Mouse (Mus musculus) cerebellum, adult (tissue): ENCODE measurements around the gene Lin7b.
A peak's percentile ranks its signal among the peaks of the same experiment; 100 is the strongest.
"Not testable (repeated sequence)": the region's sequence is repeated elsewhere in the genome, so short reads cannot be mapped to it uniquely, and the experiment has no call there.

Source experiments
- ATAC-seq: cut with Nextera tagmentation; 2 replicates; pipeline ENCODE4 v1.9.2; 2017; ENCODE audit warnings: mild to moderate bottlenecking, moderate library complexity, mixed read lengths; ENCODE audit not compliant: insufficient number of reproducible peaks, low FRiP score, low TSS enrichment

Gene Lin7b

DNA sequence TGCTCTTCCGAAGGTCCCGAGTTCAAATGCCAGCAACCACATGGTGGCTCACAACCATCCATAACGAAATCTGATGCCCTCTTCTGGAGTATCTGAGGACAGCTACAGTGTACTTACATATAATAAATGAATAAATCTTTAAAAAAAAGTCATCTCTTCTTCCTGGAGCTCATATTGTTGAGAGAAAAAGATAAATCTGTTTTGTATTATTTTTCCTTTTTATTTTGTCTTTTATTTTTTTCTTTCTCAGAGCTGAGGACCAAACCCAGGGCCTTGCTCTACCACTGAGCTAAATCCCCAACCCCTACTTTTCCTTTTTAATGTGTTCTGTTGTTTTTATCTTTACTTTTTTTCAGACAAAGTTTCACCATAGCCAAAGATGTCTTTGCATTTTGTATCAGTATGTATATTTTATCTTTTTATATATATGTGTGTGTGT lies 26.0 kb upstream of the Lin7b start:
- not testable (repeated sequence) for ATAC-seq

GRCm38 (mm10) chr7:45395578-45396336 lies 25.4 kb upstream of the Lin7b start, which contains the start of gene Snrnp70:
Gene Snrnp70 (minus strand): TSS chr7:45395742.
- peak; percentile 99 for ATAC-seq

DNA sequence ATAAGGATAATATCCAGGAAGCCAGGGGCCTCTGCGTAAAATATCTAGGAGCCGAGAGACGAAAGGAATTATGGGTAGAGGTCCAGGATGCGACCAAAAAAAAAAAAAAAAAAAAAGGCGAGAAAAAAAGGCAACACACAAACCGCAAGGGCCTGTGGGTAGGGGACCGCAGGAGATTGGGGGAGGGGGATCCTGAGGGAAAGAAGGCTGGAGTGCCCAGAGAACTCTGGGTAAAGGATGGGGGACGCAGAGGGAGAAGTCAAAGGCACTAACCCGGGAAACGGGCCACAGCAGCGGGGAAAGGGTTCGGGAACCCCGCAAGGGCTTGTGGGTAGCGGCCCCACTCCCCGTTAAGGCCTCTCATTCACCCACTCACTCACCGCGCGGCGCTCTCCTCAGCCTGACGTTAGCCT lies 24.8 kb upstream of the Lin7b start:
- ATAC-seq, result peak; percentile 61; the same call in 1 of the 2 replicates

GRCm38 (mm10) chr7:45386077-45386476 lies 15.7 kb upstream of the Lin7b start:
- no peak for ATAC-seq

DNA sequence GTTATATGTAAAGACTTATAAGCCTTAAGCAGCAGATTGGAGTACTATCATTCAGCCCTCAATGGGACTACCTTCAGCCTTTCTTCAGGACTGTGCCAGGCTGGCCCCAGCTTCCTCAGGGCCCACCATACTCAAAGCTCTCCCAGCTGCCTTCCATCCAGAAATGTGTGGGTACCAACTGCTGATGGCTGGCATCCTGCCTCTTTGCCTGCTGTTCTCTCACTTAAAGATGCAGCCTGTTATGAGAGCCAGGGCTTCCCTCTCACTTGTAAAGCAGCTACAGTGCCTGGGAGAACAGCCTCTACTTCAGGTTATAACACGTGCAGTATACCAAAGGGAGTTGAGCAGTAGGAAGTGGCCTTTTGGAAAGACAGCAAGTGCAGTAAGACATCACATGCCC lies 5.7 kb upstream of the Lin7b start:
- no peak for ATAC-seq

DNA sequence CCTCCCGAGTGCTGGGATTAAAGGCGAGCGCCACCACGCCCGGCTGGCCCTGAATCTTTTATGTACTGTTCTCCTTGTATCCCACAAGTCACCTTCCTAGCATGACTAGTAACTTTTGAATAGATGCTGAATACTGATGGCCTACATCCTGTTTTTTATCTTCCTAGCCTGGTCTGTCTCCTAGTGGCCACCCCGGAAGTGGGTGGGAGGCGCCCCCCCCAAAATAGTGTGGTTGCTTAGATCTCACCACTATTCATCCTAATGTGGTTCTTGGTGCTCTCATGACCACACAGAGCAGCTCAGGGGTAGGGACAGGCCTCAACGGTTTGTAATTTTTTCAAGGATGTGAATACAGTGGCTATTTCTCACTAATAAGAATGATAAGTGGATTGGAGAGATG lies 4.2 kb upstream of the Lin7b start:
- no peak for ATAC-seq

GRCm38 (mm10) chr7:45372371-45372770 lies 2.0 kb upstream of the Lin7b start:
- no peak for ATAC-seq

- ATAC-seq, result no peak
Measured at GRCm38 (mm10) chr7:45369836-45370474, 428 bp downstream of the Lin7b start.

DNA sequence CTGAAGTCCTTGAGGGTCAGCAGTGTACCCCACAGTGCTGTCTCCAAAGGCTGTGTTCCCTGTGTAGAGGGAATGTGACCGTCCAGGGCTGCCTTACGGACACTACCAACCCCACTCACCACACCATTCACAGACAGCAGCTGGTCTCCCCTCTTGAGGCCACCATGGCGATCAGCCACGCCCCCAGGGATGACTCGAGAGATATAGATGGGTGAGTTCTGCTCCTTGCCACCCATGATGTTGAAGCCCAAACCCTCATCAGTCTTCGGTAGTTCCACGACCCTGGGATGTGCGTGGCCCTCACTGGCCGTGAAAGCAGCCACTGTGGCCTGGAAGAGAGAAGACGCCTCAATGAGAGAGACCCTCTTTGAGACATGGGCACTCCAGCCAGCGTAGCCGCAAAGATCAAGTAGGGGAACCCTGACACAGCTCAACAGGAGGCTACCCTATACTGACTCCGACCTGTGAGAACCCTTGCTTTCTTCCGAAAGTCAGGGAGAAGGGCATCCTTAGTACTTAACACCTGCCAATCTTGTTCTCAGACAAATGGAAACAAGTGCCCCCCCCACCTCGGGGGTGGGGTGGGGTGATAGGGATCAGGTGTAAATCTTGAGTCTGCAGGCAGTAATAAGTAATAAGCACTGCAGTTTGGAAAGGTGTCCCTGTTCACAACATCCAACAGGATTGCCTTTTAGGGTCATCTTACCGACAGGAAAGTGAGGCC lies 1.2 kb downstream of the Lin7b start:
- ATAC-seq, result no peak

DNA sequence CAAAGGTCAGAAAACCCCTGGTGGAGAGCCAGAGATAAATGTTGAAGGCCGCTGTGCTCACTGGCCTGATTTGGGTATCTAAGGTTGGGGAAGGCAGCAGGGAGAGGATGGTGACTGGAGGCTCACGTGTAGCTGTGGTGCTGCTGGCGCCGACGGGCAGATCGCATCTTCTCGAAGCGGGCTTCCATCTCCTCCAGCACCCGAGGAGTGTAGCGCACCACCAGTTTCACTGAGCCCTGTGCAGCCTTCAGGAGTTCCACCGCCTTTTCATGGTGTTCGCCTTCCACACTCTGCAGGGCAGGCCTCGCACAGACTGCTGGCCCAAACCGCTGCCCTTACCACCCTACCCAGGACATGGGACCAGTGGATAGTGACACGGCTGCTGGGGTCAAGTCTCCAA lies 2.2 kb downstream of the Lin7b start:
- ATAC-seq, result no peak

DNA sequence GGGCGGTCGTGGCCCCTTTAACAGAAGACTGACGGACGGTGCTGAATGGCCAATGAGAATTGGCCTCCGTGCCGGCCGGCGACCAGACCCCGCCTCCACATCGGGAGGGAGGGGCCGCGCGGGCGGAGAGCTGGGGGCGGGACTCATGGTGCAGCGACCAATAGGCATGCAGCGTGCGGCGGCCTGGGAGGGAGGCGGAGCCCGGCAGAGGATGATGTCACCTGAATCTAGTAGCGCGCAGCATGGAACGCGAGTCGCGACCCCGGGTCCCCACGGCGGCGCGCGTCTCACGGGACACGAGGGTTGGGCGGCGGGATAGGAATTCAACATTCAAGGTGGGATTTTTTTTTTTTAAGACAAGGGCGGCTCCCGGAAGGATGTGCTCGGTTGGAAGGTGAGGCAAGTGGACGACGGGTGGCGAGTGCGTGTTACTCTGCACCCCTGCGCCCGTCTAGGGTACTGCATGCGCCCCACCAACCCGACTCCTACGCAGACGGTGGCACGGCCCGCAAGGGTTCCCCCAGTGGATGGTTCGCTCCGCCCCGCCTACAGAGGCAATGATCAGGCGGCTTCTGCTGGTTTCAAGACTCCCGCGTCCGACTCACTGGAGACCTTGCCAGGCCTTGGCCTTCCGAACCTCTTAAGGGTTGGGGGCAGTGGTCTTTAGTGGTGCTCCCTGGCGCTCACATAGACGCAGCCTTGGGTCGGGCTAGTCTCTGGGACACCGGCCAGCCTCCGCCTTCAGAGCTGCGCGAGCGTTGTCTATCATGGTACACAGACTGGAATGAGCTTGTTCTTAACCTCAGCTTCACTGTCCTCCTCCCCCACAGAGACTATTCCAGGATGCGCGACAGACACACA lies 3.1 kb downstream of the Lin7b start:
- ATAC-seq, result peak; percentile 77

GRCm38 (mm10) chr7:45366652-45367019 lies 3.7 kb downstream of the Lin7b start, which contains the start of gene Ppfia3:
Gene Ppfia3 (minus strand): TSS chr7:45367019.
- no peak for ATAC-seq

- ATAC-seq, result no peak
Measured at GRCm38 (mm10) chr7:45365742-45366651, 4.4 kb downstream of the Lin7b start.

DNA sequence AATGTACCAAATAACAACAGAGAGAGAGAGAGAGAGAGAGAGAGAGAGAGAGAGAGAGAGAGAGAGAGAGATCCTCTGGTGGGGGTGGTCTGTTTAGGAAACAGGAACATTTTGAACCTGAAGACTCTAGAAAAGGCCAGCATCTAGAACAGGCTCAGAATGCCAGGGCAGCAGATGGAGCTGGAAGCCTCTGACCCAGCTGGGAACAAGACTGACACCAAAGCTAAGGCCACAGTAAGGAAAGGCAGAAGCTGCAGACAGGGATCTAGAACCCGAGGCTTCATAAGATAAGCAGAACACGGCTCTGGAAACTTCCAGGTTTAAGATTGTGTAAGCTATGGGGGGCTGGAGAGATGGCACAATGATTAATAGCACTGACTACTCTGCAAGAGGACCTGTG lies 6.4 kb downstream of the Lin7b start:
- ATAC-seq, result no peak

- ATAC-seq, result no peak
Measured at GRCm38 (mm10) chr7:45362801-45363200, 7.6 kb downstream of the Lin7b start.

- ATAC-seq, result peak; percentile 66
Measured at GRCm38 (mm10) chr7:45361243-45361804, 9.1 kb downstream of the Lin7b start.

DNA sequence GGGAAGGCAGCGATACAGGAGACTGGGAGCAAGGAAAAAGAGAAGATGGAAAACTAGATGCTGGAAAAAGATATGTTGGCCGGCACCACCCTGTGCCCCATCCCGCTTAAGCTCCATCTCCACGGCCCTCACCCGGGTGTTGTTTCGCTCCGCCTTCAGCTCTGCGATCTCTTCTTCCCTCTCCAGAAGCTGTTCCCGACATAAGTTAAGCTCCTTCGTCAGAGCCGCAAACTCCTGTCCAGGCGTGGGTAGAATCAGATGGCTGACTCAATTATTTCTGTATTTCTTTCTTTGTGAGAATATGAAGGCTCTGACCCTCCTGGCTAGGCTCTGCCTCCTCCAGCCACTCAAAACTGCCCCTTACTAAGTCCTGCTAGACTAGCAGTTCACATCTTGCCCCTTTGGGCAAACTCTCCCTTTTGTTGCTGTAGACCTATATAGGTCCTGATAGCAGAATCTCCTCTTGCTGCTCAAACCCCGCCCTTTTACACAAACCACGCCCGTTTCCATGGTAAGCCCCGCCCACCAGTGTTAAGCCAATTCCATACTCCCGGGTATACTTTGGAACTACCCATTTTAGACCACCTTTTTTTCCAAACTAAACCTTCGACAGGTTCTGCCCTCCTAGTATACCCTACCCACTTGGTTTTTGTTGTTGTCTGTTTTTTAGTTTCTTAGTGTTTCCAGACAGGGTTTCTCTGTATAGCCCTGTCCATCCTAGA lies 9.8 kb downstream of the Lin7b start:
- ATAC-seq, result no peak

DNA sequence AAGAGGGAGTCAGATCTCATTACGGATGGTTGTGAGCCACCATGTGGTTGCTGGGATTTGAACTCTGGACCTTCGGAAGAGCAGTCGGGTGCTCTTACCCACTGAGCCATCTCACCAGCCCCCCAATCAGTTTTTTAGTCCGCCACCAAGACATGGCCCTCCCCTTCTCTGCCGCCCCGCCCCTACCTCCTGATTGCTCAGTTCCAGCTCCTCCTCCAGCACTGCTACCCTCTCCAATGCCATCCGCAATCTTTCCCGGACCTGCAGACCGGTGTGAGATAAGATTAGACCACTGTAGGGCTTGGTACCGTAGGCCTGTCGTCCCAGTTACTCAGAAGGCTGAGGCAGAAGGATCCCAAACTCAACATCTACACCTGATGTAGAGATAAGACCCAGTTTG lies 11.3 kb downstream of the Lin7b start:
- not testable (repeated sequence) for ATAC-seq
